In genomic region chr11:118507904-118508303, GRCm38 (mm10) we compare ENCODE assay signal across 8 mouse cellular contexts. TPM values are rescaled to one million over a fixed set of nuclear protein-coding genes. Genes with fewer than 3 reads are reported as not detected.
DNase-seq lines count a peak whose midpoint lies in the region; ATAC-seq and TF ChIP-seq lines count a peak whose summit lies in the region.
"Had no signal": no experiment of that assay in that cellular context is flagged by ENCODE, and none has a peak within 500 bp of the region (broad histone marks: within the 10 kb centered on the region; RNA-seq: fewer than 3 reads in every experiment).

No protein-coding gene starts in this region.

- no peaks in the 10 kb centered on the region for H3K36me3 ChIP-seq in small intestine, adult 2 months (ENCODE audit: control insufficient read depth, insufficient read depth, low read length)
- H3K36me3 ChIP-seq: limb, embryonic 12.5 days had no signal

- H3K4me3 ChIP-seq in small intestine, adult 2 months (ENCODE audit: low read depth, low read length) = no peak overlapping the region
- H3K4me3 ChIP-seq: limb, embryonic 12.5 days had no signal

- H3K27ac ChIP-seq in small intestine, adult 2 months (ENCODE audit: insufficient read depth, low read depth, low read length) = no peak overlapping the region
- H3K27ac ChIP-seq: limb, embryonic 12.5 days had no signal

- peak; percentile 97; the same call in 1 of the 2 replicates for TF ChIP-seq CTCF in small intestine, adult 2 months (IDR thresholded peaks at IDR 0.05; ENCODE audit: extremely low read depth, insufficient read length, insufficient replicate concordance, low read depth, low read length)

- intact Hi-C loops in heart, postnatal 14 days (cut with DNase I) = loop anchor here (2.0 kb wide), 1 partner anchor 233 kb away; no protein-coding TSS in a partner anchor

- peak; percentile 58 for DNase-seq in ES-CJ7 (ENCODE audit: low read depth, low spot score)
- DNase-seq in adrenal gland, postnatal 25 days = peak; percentile 67
- peak; percentile 51 for DNase-seq in embryo, embryonic 11.5 days (ENCODE audit: low read depth, low spot score)
- DNase-seq in heart, postnatal 14 days = peak; percentile 75 to 88
- DNase-seq in layer of hippocampus, postnatal 14 days (ENCODE audit: low spot score in 2 of 2) = peak; percentile 75 to 79

- ATAC-seq in megakaryocyte progenitor cell, adult 5-6 weeks (replicated peaks; ENCODE audit: poor library complexity) = peak; percentile 70

- 32% methylated on average over 5 of the region's 5 CpGs for WGBS in small intestine, adult 2 months

- no peak for TF ChIP-seq POLR2A in small intestine, adult 2 months (IDR thresholded peaks at IDR 0.05; ENCODE audit: low read depth, low read length)

- peaks cover 8% of the 10 kb centered on the region; the same call in 1 of the 2 replicates for H3K27me3 ChIP-seq in small intestine, adult 2 months (ENCODE audit: control insufficient read depth, insufficient read depth, low read length)

- peaks cover 10% of the 10 kb centered on the region for H3K4me1 ChIP-seq in small intestine, adult 2 months (ENCODE audit: control insufficient read depth, insufficient read depth, insufficient read length, low read length)

RNA-seq across cellular contexts. Expression of gene Engase, which starts 31.3 kb away (rescaled TPM):
- total RNA-seq in adrenal gland, postnatal 25 days (2021) = 19.0 and 32.0 TPM in 2 replicates
- 1 to 10 TPM; 5.2 to 8.4 TPM for total RNA-seq in heart, postnatal 14 days (2021)
- 10 to 100 TPM; 14.7 to 18.4 TPM for total RNA-seq in layer of hippocampus, postnatal 14 days (2021)
- 0.89 and 1.2 TPM in 2 replicates for total RNA-seq in megakaryocyte progenitor cell, adult 5-6 weeks (2015)
- total RNA-seq in megakaryocyte progenitor cell, adult 5-6 weeks (2017) = 3.2 and 4.6 TPM in 2 replicates
- 12.3 and 18.3 TPM in 2 replicates for polyA plus RNA-seq in small intestine, adult 2 months (2012; rRNA removed)
